Mouse (Mus musculus) effector memory CD4-positive, alpha-beta T cell, adult 5 months (primary cell): Measurements from ENCODE around the gene Slc5a11. TPM values are rescaled to one million over a fixed set of nuclear protein-coding genes. Genes with fewer than 3 reads are reported as not detected.

Experiments
- polyA plus RNA-seq: library from polyadenylated mRNA; unstranded; fragments of 100-300 nt; shearing (Covaris generic); gene quantifications from one replicate; pipeline ENCODE4 v1.2.1, GENCODE M21; 2017

The Slc5a11 gene
- 0.32 TPM for polyA plus RNA-seq

DNA sequence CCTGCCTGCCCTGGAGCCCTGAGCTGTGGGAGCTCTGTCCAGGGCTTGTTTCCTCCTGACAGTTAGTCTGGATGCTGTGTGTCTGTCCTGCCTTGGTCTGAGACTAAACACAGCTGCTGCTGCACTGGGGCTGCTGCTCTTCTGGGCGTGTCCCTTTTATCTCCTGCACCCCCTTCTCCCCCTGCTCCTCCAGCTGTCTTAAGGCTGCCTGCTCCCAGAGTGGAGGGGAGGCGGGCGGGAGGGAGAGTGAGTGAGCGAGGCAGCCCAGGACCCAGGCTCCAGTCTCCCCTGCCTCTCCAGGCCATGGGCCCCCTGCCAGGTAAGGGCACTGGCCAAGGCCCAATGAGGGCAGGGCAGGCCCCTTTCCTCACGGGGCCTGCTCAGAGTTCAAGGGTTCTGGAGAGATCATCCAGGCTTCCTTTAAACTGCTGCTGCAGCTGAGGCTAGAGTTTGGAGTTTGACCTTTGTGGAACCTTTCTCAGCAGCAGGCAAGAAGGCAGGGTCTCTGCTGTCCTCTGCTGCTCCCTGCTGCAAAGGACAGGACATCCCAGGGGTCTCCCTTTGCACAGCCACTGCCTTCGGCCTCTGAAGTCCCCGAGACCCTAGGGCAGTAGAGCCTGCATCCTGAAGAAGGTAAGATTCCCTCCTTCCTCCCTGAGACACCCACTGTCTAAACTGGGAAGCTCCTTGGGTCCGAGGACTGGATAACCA, at the start of gene Slc5a11:
TSS of gene Slc5a11 (plus strand) at position 416 of the 711 bp plus-strand sequence.

Other genes with a start within 250 kb of the Slc5a11 start
- 51.4 TPM for gene Rbbp6, start 249.1 kb upstream of the Slc5a11 start, polyA plus RNA-seq
- 80.6 TPM for gene Tnrc6a, start 90.9 kb upstream of the Slc5a11 start, polyA plus RNA-seq
- gene Lcmt1, start 155.0 kb downstream of the Slc5a11 start, polyA plus RNA-seq, result 17.6 TPM
- gene Arhgap17, start 155.1 kb downstream of the Slc5a11 start, polyA plus RNA-seq, result 39.7 TPM
- not detected for gene Aqp8, start 247.5 kb downstream of the Slc5a11 start, polyA plus RNA-seq